Mouse (Mus musculus) embryonic facial prominence, embryonic 12.5 days (tissue): ENCODE data around the gene Ndufv3. TPM values are rescaled to one million over a fixed set of nuclear protein-coding genes. Genes with fewer than 3 reads are reported as not detected.

Experiments used
- microRNA-seq: library from miRNA; unstranded; fragments of <30 nt; microRNA quantifications from one replicate; pipeline ENCODE4, GENCODE M21; 2017
- polyA plus RNA-seq: library from polyadenylated mRNA; unstranded; fragments of >200 nt; fragmentation: Nextera tagmentation; extraction: Ambion mirVana; gene quantifications from 2 replicates; pipeline ENCODE4 v1.2.1, GENCODE M21; 2016

Ndufv3 gene
- polyA plus RNA-seq, 1 experiment from 2014 or later, result 219 TPM

Small RNA genes within 50 kb of the gene (microRNA-seq; reads per million reads assigned to microRNA genes)
- not detected for gene Gm24970

Other genes with a start within 250 kb of the Ndufv3 start
- gene Rsph1, start 242.7 kb upstream of the Ndufv3 start, polyA plus RNA-seq, result 0.75 and 1.1 TPM in 2 replicates
- 3.3 and 4.1 TPM in 2 replicates for gene Slc37a1, start 233.3 kb upstream of the Ndufv3 start, polyA plus RNA-seq
- gene Pde9a, start 133.9 kb upstream of the Ndufv3 start, polyA plus RNA-seq, result 25.5 and 29.4 TPM in 2 replicates
- gene Wdr4, start 135 bp upstream of the Ndufv3 start, polyA plus RNA-seq, result 39.8 and 44.5 TPM in 2 replicates
- gene Pknox1, start 44.6 kb downstream of the Ndufv3 start, polyA plus RNA-seq, result 26.7 and 27.1 TPM in 2 replicates
- gene Cbs, start 117.1 kb downstream of the Ndufv3 start, polyA plus RNA-seq, result 2.0 and 2.1 TPM in 2 replicates
- gene U2af1, start 138.8 kb downstream of the Ndufv3 start, polyA plus RNA-seq, result 378 and 390 TPM in 2 replicates
- gene Cryaa, start 157.7 kb downstream of the Ndufv3 start, polyA plus RNA-seq, result 112 and 283 TPM in 2 replicates